Mouse (Mus musculus): Measurements from ENCODE around the gene Cldn13. TPM values are rescaled to one million over a fixed set of nuclear protein-coding genes. Genes with fewer than 3 reads are reported as not detected.

The Cldn13 gene
- polyA plus RNA-seq, 1 experiment from 2014 or later: 152 TPM

GRCm38 (mm10) chr5:134951053-134951884 is 35.9 kb upstream of the Cldn13 start:
- peak overlapping the region; percentile 1; the same call in 1 of the 2 replicates for H3K27ac ChIP-seq (ENCODE audit: low read depth)
- TF ChIP-seq CTCF (IDR thresholded peaks at IDR 0.05; ENCODE audit: low read depth) (no peak), EP300 (IDR thresholded peaks at IDR 0.05; ENCODE audit: low read depth) (no peak)
- H3K4me2 ChIP-seq (ENCODE audit: low read depth, low read length): peak overlapping the region; percentile 13
- H3K9ac ChIP-seq (replicated peaks): no peak overlapping the region
- no peaks in the 10 kb centered on the region for H3K9me3 ChIP-seq (ENCODE audit: low read length)
- WGBS (ENCODE audit: insufficient replicate concordance): 12% methylated on average over 19 of the region's 19 CpGs
- H3K4me1 ChIP-seq (ENCODE audit: insufficient read depth): peaks cover 26% of the 10 kb centered on the region
- H3K36me3 ChIP-seq (replicated peaks; ENCODE audit: insufficient read depth, low read length): no peaks in the 10 kb centered on the region
- DNase-seq (no peak), ATAC-seq (peak; percentile 30)
- H3K27me3 ChIP-seq (ENCODE audit: insufficient read depth, low read length): no peaks in the 10 kb centered on the region
- H3K4me3 ChIP-seq (ENCODE audit: low read depth, low read length): no peak overlapping the region

- TF ChIP-seq CTCF (IDR thresholded peaks at IDR 0.05; ENCODE audit: low read depth) (no peak), EP300 (IDR thresholded peaks at IDR 0.05; ENCODE audit: low read depth) (no peak)
- Histone ChIP-seq H3K9me3 (ENCODE audit: low read length) (no peaks in the 10 kb centered on the region), H3K9ac (replicated peaks) (no peak overlapping the region), H3K36me3 (replicated peaks; ENCODE audit: insufficient read depth, low read length) (no peaks in the 10 kb centered on the region), H3K27ac (ENCODE audit: low read depth) (no peak overlapping the region), H3K4me1 (ENCODE audit: insufficient read depth) (peaks cover 33% of the 10 kb centered on the region), H3K27me3 (ENCODE audit: insufficient read depth, low read length) (no peaks in the 10 kb centered on the region), H3K4me3 (ENCODE audit: low read depth, low read length) (no peak overlapping the region), H3K4me2 (ENCODE audit: low read depth, low read length) (no peak overlapping the region)
- ATAC-seq (no peak), DNase-seq (no peak)
- WGBS (ENCODE audit: insufficient replicate concordance): 30% methylated on average over 4 of the region's 4 CpGs
Measured at GRCm38 (mm10) chr5:134948085-134948439, 32.7 kb upstream of the Cldn13 start.

- Histone ChIP-seq H3K27ac (ENCODE audit: low read depth) (no peak overlapping the region), H3K4me2 (ENCODE audit: low read depth, low read length) (no peak overlapping the region), H3K27me3 (ENCODE audit: insufficient read depth, low read length) (no peaks in the 10 kb centered on the region), H3K4me3 (ENCODE audit: low read depth, low read length) (no peak overlapping the region), H3K9ac (replicated peaks) (no peak overlapping the region), H3K9me3 (ENCODE audit: low read length) (no peaks in the 10 kb centered on the region), H3K36me3 (replicated peaks; ENCODE audit: insufficient read depth, low read length) (no peaks in the 10 kb centered on the region), H3K4me1 (ENCODE audit: insufficient read depth) (peaks cover 33% of the 10 kb centered on the region)
- ATAC-seq (no peak), DNase-seq (no peak)
- WGBS (ENCODE audit: insufficient replicate concordance): 38% methylated on average over 5 of the region's 5 CpGs
- no peak for TF ChIP-seq CTCF (IDR thresholded peaks at IDR 0.05; ENCODE audit: low read depth)
Measured at GRCm38 (mm10) chr5:134947420-134948084, 32.2 kb upstream of the Cldn13 start.

GRCm38 (mm10) chr5:134946857-134947255 is 31.5 kb upstream of the Cldn13 start, which contains the start of gene Cldn4:
TSS of gene Cldn4 (minus strand) at chr5:134946934.
- Histone ChIP-seq H3K4me3 (ENCODE audit: low read depth, low read length) (no peak within 1 kb of the TSS), H3K27me3 (ENCODE audit: insufficient read depth, low read length) (no peaks in the 10 kb centered on the region), H3K27ac (ENCODE audit: low read depth) (no peak within 1 kb of the TSS), H3K9ac (replicated peaks) (no peak within 1 kb of the TSS), H3K4me2 (ENCODE audit: low read depth, low read length) (peak within 1 kb of the TSS; percentile 32; the same call in 1 of the 2 replicates), H3K9me3 (ENCODE audit: low read length) (no peaks in the 10 kb centered on the region), H3K36me3 (replicated peaks; ENCODE audit: insufficient read depth, low read length) (no peaks in the 10 kb centered on the region), H3K4me1 (ENCODE audit: insufficient read depth) (peaks cover 33% of the 10 kb centered on the region)
- WGBS (ENCODE audit: insufficient replicate concordance): 54% methylated on average over 11 of the region's 11 CpGs
- ATAC-seq (no peak), DNase-seq (no peak)
- TF ChIP-seq EP300 (IDR thresholded peaks at IDR 0.05; ENCODE audit: low read depth): no peak
- TF ChIP-seq CTCF (IDR thresholded peaks at IDR 0.05; ENCODE audit: low read depth): no peak

GRCm38 (mm10) chr5:134946063-134946856 is 30.9 kb upstream of the Cldn13 start:
- Histone ChIP-seq H3K27ac (ENCODE audit: low read depth) (no peak overlapping the region), H3K9ac (replicated peaks) (no peak overlapping the region), H3K36me3 (replicated peaks; ENCODE audit: insufficient read depth, low read length) (no peaks in the 10 kb centered on the region), H3K4me1 (ENCODE audit: insufficient read depth) (peaks cover 29% of the 10 kb centered on the region), H3K4me3 (ENCODE audit: low read depth, low read length) (no peak overlapping the region), H3K9me3 (ENCODE audit: low read length) (no peaks in the 10 kb centered on the region), H3K4me2 (ENCODE audit: low read depth, low read length) (no peak overlapping the region), H3K27me3 (ENCODE audit: insufficient read depth, low read length) (no peaks in the 10 kb centered on the region)
- DNase-seq (no peak), ATAC-seq (no peak)
- TF ChIP-seq CTCF (IDR thresholded peaks at IDR 0.05; ENCODE audit: low read depth) (no peak), EP300 (IDR thresholded peaks at IDR 0.05; ENCODE audit: low read depth) (no peak)
- 55% methylated on average over 43 of the region's 43 CpGs for WGBS (ENCODE audit: insufficient replicate concordance)

Data from liver, postnatal 0 days (tissue).